Mouse (Mus musculus) thymus, adult 2 months (tissue): Measurements from ENCODE around the gene Gm34653. TPM values are rescaled to one million over a fixed set of nuclear protein-coding genes. Genes with fewer than 3 reads are reported as not detected.

Experiments used
- DNase-seq: peaks from one replicate; pipeline ENCODE4 v3.0.0; 2021
- H3K27ac ChIP-seq: fragments of 200-500 bp; 2 replicates; pipeline ENCODE4 v1.5.1; 2012; ENCODE audit warnings: low read length, control low read depth; ENCODE audit not compliant: control insufficient read depth, insufficient read depth
- H3K27me3 ChIP-seq: fragments of 200-500 bp; 2 replicates; pipeline ENCODE4 v1.6.1; 2012; ENCODE audit warnings: mild to moderate bottlenecking, low read length, moderate library complexity, mixed read lengths; ENCODE audit not compliant: control insufficient read depth, insufficient read depth
- H3K36me3 ChIP-seq: fragments of 200-500 bp; 2 replicates; pipeline ENCODE4 v1.6.1; 2012; ENCODE audit warnings: mild to moderate bottlenecking, low read length, moderate library complexity; ENCODE audit not compliant: control insufficient read depth, insufficient read depth
- H3K4me1 ChIP-seq: fragments of 200-500 bp; replicated peaks from 2 replicates; pipeline ENCODE4 v1.6.1; 2012; ENCODE audit warnings: low read length; ENCODE audit not compliant: control insufficient read depth, insufficient read depth
- H3K4me3 ChIP-seq: fragments of 200-500 bp; 2 replicates; pipeline ENCODE4 v1.5.1; 2012; ENCODE audit warnings: mild to moderate bottlenecking, low read length, control low read depth, moderate library complexity; ENCODE audit not compliant: control insufficient read depth, insufficient read depth
- CTCF ChIP-seq: fragments of 200-500 bp; IDR thresholded peaks from 2 replicates; pipeline ENCODE4 v1.5.1; 2012; ENCODE audit warnings: mild to moderate bottlenecking, control low read depth, low read length, moderate library complexity, borderline replicate concordance; ENCODE audit not compliant: control insufficient read depth, poor library complexity, insufficient read depth; ENCODE audit errors: extremely low read depth
- POLR2A ChIP-seq: fragments of 200-500 bp; IDR thresholded peaks from 2 replicates; pipeline ENCODE4 v1.6.1; 2012; ENCODE audit warnings: mild to moderate bottlenecking, low read length, control low read depth, moderate library complexity; ENCODE audit not compliant: control insufficient read depth, poor library complexity, insufficient read depth; ENCODE audit errors: extremely low read depth
- WGBS: fragments of 180-500 bp; shearing (Covaris S2); methylation state at CpG from one replicate; pipeline ENCODE4 v1.1.7; 2018; 5-methylcytosine and 5-hydroxymethylcytosine counted together
- polyA plus RNA-seq: library from polyadenylated mRNA; depleted of rRNA; stranded (reverse); fragments of >200 nt; gene quantifications from 2 replicates; pipeline ENCODE4 v1.2.3, GENCODE M21; 2012; rRNA removed

Gene Gm34653
- polyA plus RNA-seq, 1 experiment = not detected

DNA sequence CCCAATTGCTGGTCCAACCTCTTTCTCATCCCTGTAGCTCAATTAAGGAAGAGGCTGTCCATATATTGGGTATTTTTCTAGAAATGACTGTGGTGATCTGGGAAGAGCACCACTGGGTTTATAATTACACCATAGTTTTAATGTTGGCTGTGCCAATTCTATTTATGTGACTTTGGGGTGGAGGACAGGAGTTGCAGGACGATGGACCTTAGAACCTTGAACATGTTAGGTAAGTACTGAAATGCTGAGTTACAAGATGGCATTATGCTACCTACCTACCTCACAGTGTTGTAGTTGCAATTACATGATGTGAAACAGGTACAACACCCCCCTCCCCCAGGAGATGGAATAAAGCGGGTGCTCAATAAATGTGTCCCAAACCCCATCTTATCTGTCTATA lies 50.0 kb downstream of the Gm34653 start:
- Histone ChIP-seq H3K4me1 (no peaks in the 10 kb centered on the region), H3K4me3 (no peak overlapping the region), H3K36me3 (no peaks in the 10 kb centered on the region), H3K27me3 (no peaks in the 10 kb centered on the region), H3K27ac (no peak overlapping the region)
- TF ChIP-seq POLR2A (no peak), CTCF (no peak)
- WGBS = 95% methylated on average over 2 of the region's 2 CpGs
- DNase-seq = no peak

DNA sequence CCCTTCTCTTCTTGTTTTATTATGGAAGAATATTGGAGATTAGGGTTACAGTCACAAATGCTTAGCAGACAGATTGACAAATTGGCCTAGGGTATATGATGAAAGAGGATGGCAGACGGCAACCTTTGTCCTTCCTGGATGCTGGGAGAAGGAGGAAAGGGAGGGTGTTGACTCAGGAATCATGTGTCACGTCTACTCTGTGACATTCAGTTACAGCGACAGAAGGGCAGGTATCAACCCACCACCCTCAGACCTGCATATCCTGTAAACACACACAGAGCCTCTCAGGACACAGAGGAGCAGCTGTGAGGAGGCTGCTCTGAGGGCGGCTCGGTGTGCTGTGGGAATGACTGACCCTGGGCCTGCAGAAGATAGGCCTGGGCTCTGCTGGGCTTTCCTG lies 50.4 kb downstream of the Gm34653 start:
- Histone ChIP-seq H3K27me3 (no peaks in the 10 kb centered on the region), H3K27ac (no peak overlapping the region), H3K4me1 (no peaks in the 10 kb centered on the region), H3K36me3 (no peaks in the 10 kb centered on the region), H3K4me3 (no peak overlapping the region)
- 89% methylated on average over 5 of the region's 5 CpGs for WGBS
- TF ChIP-seq CTCF = no peak
- no peak for TF ChIP-seq POLR2A
- DNase-seq = no peak

DNA sequence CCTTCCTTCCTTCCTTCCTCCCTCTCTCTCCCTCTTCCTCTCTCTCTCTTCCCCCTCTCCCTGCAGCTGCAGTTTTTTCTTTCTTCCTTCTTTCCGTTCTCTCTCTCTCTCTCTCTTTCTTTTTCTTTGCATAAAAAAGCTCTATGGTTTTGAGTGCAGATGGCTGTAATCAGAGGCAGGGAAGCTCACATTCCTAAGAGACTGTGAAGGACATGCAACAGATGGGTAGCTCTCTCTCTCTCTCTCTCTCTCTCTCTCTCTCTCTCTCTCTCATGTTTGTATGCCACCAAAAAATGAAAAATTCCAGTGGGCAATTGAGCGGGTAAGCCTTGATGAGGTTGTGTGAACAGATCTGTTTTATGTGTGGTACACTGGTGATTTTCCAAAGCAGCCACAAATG lies 51.4 kb downstream of the Gm34653 start:
- WGBS = 95% methylated on average over 2 of the region's 2 CpGs
- no peak for DNase-seq
- Histone ChIP-seq H3K4me3 (no peak overlapping the region), H3K27ac (no peak overlapping the region), H3K27me3 (no peaks in the 10 kb centered on the region), H3K36me3 (no peaks in the 10 kb centered on the region), H3K4me1 (no peaks in the 10 kb centered on the region)
- TF ChIP-seq POLR2A (no peak), CTCF (no peak)

Other genes with a start within 250 kb of the Gm34653 start
- 36.9 and 39.4 TPM in 2 replicates for gene Gapvd1, start 77.8 kb upstream of the Gm34653 start, polyA plus RNA-seq
- gene Hspa5, start 61.0 kb upstream of the Gm34653 start, polyA plus RNA-seq = 376 and 377 TPM in 2 replicates
- 27.2 and 31.1 TPM in 2 replicates for gene Rabepk, start 33.1 kb upstream of the Gm34653 start, polyA plus RNA-seq
- gene Fbxw2, start 6.7 kb upstream of the Gm34653 start, polyA plus RNA-seq = 55.4 and 58.2 TPM in 2 replicates
- 3.7 and 8.2 TPM in 2 replicates for gene Cutal, start 41.4 kb downstream of the Gm34653 start, polyA plus RNA-seq
- gene Psmd5, start 42.0 kb downstream of the Gm34653 start, polyA plus RNA-seq = 10.8 and 15.1 TPM in 2 replicates
- 18.8 and 24.1 TPM in 2 replicates for gene Phf19, start 81.0 kb downstream of the Gm34653 start, polyA plus RNA-seq
- gene Traf1, start 128.8 kb downstream of the Gm34653 start, polyA plus RNA-seq = 76.7 and 80.4 TPM in 2 replicates
- gene Hc, start 228.4 kb downstream of the Gm34653 start, polyA plus RNA-seq = 0.15 and 0.26 TPM in 2 replicates